Mouse (Mus musculus) embryonic facial prominence, embryonic 12.5 days (tissue): ENCODE results near the gene Sprr1a. TPM values are rescaled to one million over a fixed set of nuclear protein-coding genes. Genes with fewer than 3 reads are reported as not detected.

Experiments
- ATAC-seq: fragments of 200-750 bp; cut with Nextera tagmentation; 2 replicates; pipeline ENCODE4 v1.8.0; 2017; ENCODE audit not compliant: insufficient number of reproducible peaks, insufficient read depth, low FRiP score, low TSS enrichment
- H3K27ac ChIP-seq: fragments of 300-500 bp; sonication (generic); 2 replicates; pipeline ENCODE4 v1.5.1; 2016; ENCODE audit warnings: mild to moderate bottlenecking
- H3K27me3 ChIP-seq: fragments of 300-500 bp; sonication (generic); 2 replicates; pipeline ENCODE4 v1.6.1; 2016; ENCODE audit warnings: mild to moderate bottlenecking, moderate library complexity
- H3K36me3 ChIP-seq: fragments of 300-500 bp; sonication (generic); 2 replicates; pipeline ENCODE4 v1.6.1; 2016; ENCODE audit warnings: mild to moderate bottlenecking
- H3K4me1 ChIP-seq: fragments of 300-500 bp; sonication (generic); 2 replicates; pipeline ENCODE4 v1.6.1; 2016
- H3K4me2 ChIP-seq: fragments of 300-500 bp; sonication (generic); replicated peaks from 2 replicates; pipeline ENCODE4 v1.6.1; 2016; ENCODE audit warnings: mild to moderate bottlenecking, moderate library complexity
- H3K4me3 ChIP-seq: fragments of 300-500 bp; sonication (generic); 2 replicates; pipeline ENCODE4 v1.5.1; 2016; ENCODE audit warnings: mild to moderate bottlenecking
- H3K9ac ChIP-seq: fragments of 300-500 bp; sonication (generic); 2 replicates; pipeline ENCODE4 v1.6.1; 2016; ENCODE audit warnings: mild to moderate bottlenecking, moderate library complexity
- H3K9me3 ChIP-seq: fragments of 300-500 bp; sonication (generic); 2 replicates; pipeline ENCODE4 v1.6.1; 2016; ENCODE audit warnings: mild to moderate bottlenecking, moderate library complexity
- WGBS: fragments of 180-500 bp; shearing (Covaris S2); methylation state at CpG from one replicate; pipeline ENCODE4 v1.1.7; 2016; 5-methylcytosine and 5-hydroxymethylcytosine counted together
- polyA plus RNA-seq: library from polyadenylated mRNA; unstranded; fragments of >200 nt; fragmentation: Nextera tagmentation; extraction: Ambion mirVana; gene quantifications from 2 replicates; pipeline ENCODE4 v1.2.1, GENCODE M21; 2016

Gene Sprr1a
- polyA plus RNA-seq, 1 experiment from 2014 or later: 0.55 TPM

DNA sequence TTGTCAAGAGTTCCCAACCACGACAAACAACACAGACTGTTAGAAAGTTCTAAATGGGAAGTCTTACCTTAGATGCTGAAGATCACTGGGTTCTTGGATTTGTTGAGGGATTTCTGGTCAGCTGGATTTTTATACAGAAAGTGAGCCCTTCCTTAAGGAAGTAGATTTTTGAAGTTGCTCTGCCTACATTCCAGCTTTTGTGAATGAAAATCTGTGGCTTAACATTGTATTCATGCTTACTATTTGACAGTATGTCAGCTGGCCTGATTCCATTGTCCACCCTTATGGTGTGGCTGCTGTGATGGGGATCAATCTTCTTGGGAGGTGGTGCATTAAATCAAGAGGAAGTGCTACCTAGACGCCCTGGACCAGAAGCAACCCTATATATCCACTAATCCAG lies 27.1 kb downstream of the Sprr1a start, which contains the start of gene Sprr3:
TSS of gene Sprr3 (minus strand) at position 101 of the 400 bp plus-strand sequence.
- no peak within 1 kb of the TSS for H3K4me2 ChIP-seq
- H3K9ac ChIP-seq: no peak within 1 kb of the TSS
- ATAC-seq: no peak
- H3K27ac ChIP-seq: no peak within 1 kb of the TSS
- WGBS: 64% methylated on average over 2 of the region's 2 CpGs
- H3K36me3 ChIP-seq: no peaks in the 10 kb centered on the region
- no peaks in the 10 kb centered on the region for H3K4me1 ChIP-seq
- H3K4me3 ChIP-seq: no peak within 1 kb of the TSS
- no peaks in the 10 kb centered on the region for H3K9me3 ChIP-seq
- no peaks in the 10 kb centered on the region for H3K27me3 ChIP-seq

DNA sequence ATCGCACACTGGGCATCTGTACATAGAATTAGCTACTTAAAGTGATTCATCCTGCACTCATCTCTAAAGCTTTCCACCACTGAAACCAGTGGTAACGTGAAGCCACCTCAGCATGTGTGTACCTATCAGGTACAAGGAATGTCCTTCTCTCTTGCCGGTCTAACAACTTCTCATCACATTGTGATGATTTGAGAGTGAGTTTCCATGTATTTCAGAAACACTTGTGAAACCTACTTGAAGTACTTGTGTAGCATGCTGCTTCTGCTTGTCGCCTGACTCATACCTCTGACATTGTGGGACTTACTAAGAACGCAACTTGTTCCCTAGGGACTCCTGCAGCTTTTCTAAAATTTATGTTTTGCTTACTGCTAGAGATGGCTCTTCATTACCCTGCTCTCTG lies 30.5 kb downstream of the Sprr1a start:
- Histone ChIP-seq H3K4me3 (no peak overlapping the region), H3K9me3 (no peaks in the 10 kb centered on the region), H3K4me1 (no peaks in the 10 kb centered on the region), H3K36me3 (no peaks in the 10 kb centered on the region), H3K27me3 (no peaks in the 10 kb centered on the region), H3K4me2 (no peak overlapping the region), H3K27ac (no peak overlapping the region), H3K9ac (no peak overlapping the region)
- no peak for ATAC-seq
- 83% methylated on average over 5 of the region's 5 CpGs for WGBS

DNA sequence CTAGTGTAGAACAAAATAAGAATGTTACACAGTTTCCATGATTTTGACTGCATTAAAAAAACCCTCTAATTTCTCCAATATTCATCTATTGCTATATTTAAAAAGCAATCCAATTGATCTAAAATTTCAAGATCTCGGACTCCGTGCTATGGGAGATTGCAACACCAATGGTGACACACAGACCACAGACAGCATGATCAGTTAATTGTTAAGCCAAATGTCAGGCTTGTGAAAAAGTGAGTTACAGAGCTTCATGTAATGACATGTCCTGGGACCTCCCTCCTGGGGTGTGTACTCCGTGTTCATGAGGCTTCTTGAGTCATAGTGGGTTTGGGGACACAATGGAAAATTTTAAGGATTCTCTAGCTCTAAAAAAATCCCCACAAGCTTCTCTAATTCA lies 45.5 kb downstream of the Sprr1a start:
- no peaks in the 10 kb centered on the region for H3K27me3 ChIP-seq
- H3K4me1 ChIP-seq: no peaks in the 10 kb centered on the region
- no peaks in the 10 kb centered on the region for H3K9me3 ChIP-seq
- H3K36me3 ChIP-seq: no peaks in the 10 kb centered on the region
- H3K27ac ChIP-seq: no peak overlapping the region
- no peak for ATAC-seq
- H3K4me2 ChIP-seq: no peak overlapping the region
- 85% methylated on average over 3 of the region's 3 CpGs for WGBS
- H3K4me3 ChIP-seq: no peak overlapping the region
- H3K9ac ChIP-seq: no peak overlapping the region

- H3K9me3 ChIP-seq: no peaks in the 10 kb centered on the region
Observed at GRCm38 (mm10) chr3:92438689-92439088, 47.0 kb downstream of the Sprr1a start, which contains the start of gene Sprr1b. Gene Sprr1b (minus strand): TSS chr3:92438789.

More at GRCm38 (mm10) chr3:92438689-92439088, 47.0 kb downstream of the Sprr1a start, which contains the start of gene Sprr1b:
- ATAC-seq: no peak
- 88% methylated on average over 3 of the region's 3 CpGs for WGBS
- no peak within 1 kb of the TSS for H3K4me3 ChIP-seq
- H3K4me1 ChIP-seq: no peaks in the 10 kb centered on the region
- H3K9ac ChIP-seq: no peak within 1 kb of the TSS
- H3K36me3 ChIP-seq: no peaks in the 10 kb centered on the region
- no peaks in the 10 kb centered on the region for H3K27me3 ChIP-seq
- no peak within 1 kb of the TSS for H3K4me2 ChIP-seq
- H3K27ac ChIP-seq: no peak within 1 kb of the TSS

Other genes starting within 250 kb of the Sprr1a start
- not detected in 2 replicates for gene Sprr2a3, start 200.5 kb downstream of the Sprr1a start, polyA plus RNA-seq
- 0.61 TPM in 1 of 2 replicates, not detected in the other for gene Sprr2b, start 169.3 kb downstream of the Sprr1a start, polyA plus RNA-seq
- gene Sprr2d, start 146.8 kb downstream of the Sprr1a start, polyA plus RNA-seq: not detected in 2 replicates
- gene Sprr2e, start 133.8 kb downstream of the Sprr1a start, polyA plus RNA-seq: not detected in 2 replicates
- gene Sprr2f, start 120.7 kb downstream of the Sprr1a start, polyA plus RNA-seq: not detected in 2 replicates
- gene Sprr2h, start 100.2 kb downstream of the Sprr1a start, polyA plus RNA-seq: not detected in 2 replicates
- gene Sprr2i, start 77.9 kb downstream of the Sprr1a start, polyA plus RNA-seq: not detected in 2 replicates
- gene Sprr2j-ps, start 67.8 kb downstream of the Sprr1a start, polyA plus RNA-seq: not detected in 2 replicates
- gene Gm9774, start 56.5 kb downstream of the Sprr1a start, polyA plus RNA-seq: 5.9 and 7.5 TPM in 2 replicates
- not detected in 2 replicates for gene Sprr2k, start 53.3 kb downstream of the Sprr1a start, polyA plus RNA-seq
- not detected in 2 replicates for gene Sprr1b, start 47.1 kb downstream of the Sprr1a start, polyA plus RNA-seq
- gene Sprr3, start 27.2 kb downstream of the Sprr1a start, polyA plus RNA-seq: not detected in 2 replicates
- gene Sprr4, start 14.6 kb upstream of the Sprr1a start, polyA plus RNA-seq: not detected in 2 replicates
- not detected in 2 replicates for gene 2310046K23Rik, start 48.6 kb upstream of the Sprr1a start, polyA plus RNA-seq
- not detected in 2 replicates for gene Ivl, start 87.8 kb upstream of the Sprr1a start, polyA plus RNA-seq
- gene Smcp, start 103.1 kb upstream of the Sprr1a start, polyA plus RNA-seq: not detected in 2 replicates
- gene 2210017I01Rik, start 121.6 kb upstream of the Sprr1a start, polyA plus RNA-seq: not detected in 2 replicates
- gene Lce6a, start 135.8 kb upstream of the Sprr1a start, polyA plus RNA-seq: not detected in 2 replicates
- not detected in 2 replicates for gene Lce1a1, start 162.4 kb upstream of the Sprr1a start, polyA plus RNA-seq
- not detected in 2 replicates for gene Lce1b, start 171.0 kb upstream of the Sprr1a start, polyA plus RNA-seq
- gene Lce1a2, start 184.4 kb upstream of the Sprr1a start, polyA plus RNA-seq: not detected in 2 replicates
- gene Lce1c, start 193.4 kb upstream of the Sprr1a start, polyA plus RNA-seq: not detected in 2 replicates
- not detected in 2 replicates for gene Lce1d, start 201.3 kb upstream of the Sprr1a start, polyA plus RNA-seq
- not detected in 2 replicates for gene Lce1e, start 223.2 kb upstream of the Sprr1a start, polyA plus RNA-seq
- not detected in 2 replicates for gene Lce1f, start 234.5 kb upstream of the Sprr1a start, polyA plus RNA-seq